Mouse (Mus musculus) liver, embryonic 13.5 days (tissue): ENCODE data around the gene 2900011O08Rik. TPM values are rescaled to one million over a fixed set of nuclear protein-coding genes. Genes with fewer than 3 reads are reported as not detected.

Experiments used
- ATAC-seq: fragments of 200-750 bp; cut with Nextera tagmentation; 2 replicates; pipeline ENCODE4 v1.8.0; 2017; ENCODE audit warnings: low read depth, mild to moderate bottlenecking, moderate number of reproducible peaks, moderate library complexity
- DNase-seq: peaks from one replicate; pipeline ENCODE4 v3.0.0; 2022
- H3K27ac ChIP-seq: fragments of 300-500 bp; sonication (generic); 2 replicates; pipeline ENCODE4 v1.5.1; 2015; ENCODE audit warnings: moderate library complexity, mild to moderate bottlenecking, inconsistent platforms
- H3K27me3 ChIP-seq: fragments of 300-500 bp; sonication (generic); 2 replicates; pipeline ENCODE4 v1.6.1; 2015; ENCODE audit warnings: mild to moderate bottlenecking, inconsistent platforms
- H3K36me3 ChIP-seq: fragments of 300-500 bp; sonication (generic); 2 replicates; pipeline ENCODE4 v1.6.1; 2015; ENCODE audit warnings: mild to moderate bottlenecking, inconsistent platforms
- H3K4me1 ChIP-seq: fragments of 300-500 bp; sonication (generic); replicated peaks from 2 replicates; pipeline ENCODE4 v1.6.1; 2015; ENCODE audit warnings: inconsistent platforms
- H3K4me2 ChIP-seq: fragments of 300-500 bp; sonication (generic); 2 replicates; pipeline ENCODE4 v1.6.1; 2015; ENCODE audit warnings: inconsistent platforms, mild to moderate bottlenecking, moderate library complexity
- H3K4me3 ChIP-seq: fragments of 300-500 bp; sonication (generic); replicated peaks from 2 replicates; pipeline ENCODE4 v1.5.1; 2015; ENCODE audit warnings: mild to moderate bottlenecking, inconsistent platforms
- H3K9ac ChIP-seq: fragments of 300-500 bp; sonication (generic); 2 replicates; pipeline ENCODE4 v1.6.1; 2015; ENCODE audit warnings: mild to moderate bottlenecking, inconsistent platforms
- H3K9me3 ChIP-seq: fragments of 300-500 bp; sonication (generic); replicated peaks from 2 replicates; pipeline ENCODE4 v1.6.1; 2016; ENCODE audit warnings: inconsistent platforms
- WGBS: fragments of 180-500 bp; shearing (Covaris S2); methylation state at CpG from one replicate; pipeline ENCODE4 v1.1.7; 2015; ENCODE audit not compliant: insufficient replicate concordance; 5-methylcytosine and 5-hydroxymethylcytosine counted together
- polyA plus RNA-seq: library from polyadenylated mRNA; unstranded; fragments of >200 nt; fragmentation: Nextera tagmentation; extraction: Ambion mirVana; gene quantifications from 2 replicates; pipeline ENCODE4 v1.2.1, GENCODE M21; 2015

The 2900011O08Rik gene
- polyA plus RNA-seq = 0.10 and 0.15 TPM in 2 replicates

DNA sequence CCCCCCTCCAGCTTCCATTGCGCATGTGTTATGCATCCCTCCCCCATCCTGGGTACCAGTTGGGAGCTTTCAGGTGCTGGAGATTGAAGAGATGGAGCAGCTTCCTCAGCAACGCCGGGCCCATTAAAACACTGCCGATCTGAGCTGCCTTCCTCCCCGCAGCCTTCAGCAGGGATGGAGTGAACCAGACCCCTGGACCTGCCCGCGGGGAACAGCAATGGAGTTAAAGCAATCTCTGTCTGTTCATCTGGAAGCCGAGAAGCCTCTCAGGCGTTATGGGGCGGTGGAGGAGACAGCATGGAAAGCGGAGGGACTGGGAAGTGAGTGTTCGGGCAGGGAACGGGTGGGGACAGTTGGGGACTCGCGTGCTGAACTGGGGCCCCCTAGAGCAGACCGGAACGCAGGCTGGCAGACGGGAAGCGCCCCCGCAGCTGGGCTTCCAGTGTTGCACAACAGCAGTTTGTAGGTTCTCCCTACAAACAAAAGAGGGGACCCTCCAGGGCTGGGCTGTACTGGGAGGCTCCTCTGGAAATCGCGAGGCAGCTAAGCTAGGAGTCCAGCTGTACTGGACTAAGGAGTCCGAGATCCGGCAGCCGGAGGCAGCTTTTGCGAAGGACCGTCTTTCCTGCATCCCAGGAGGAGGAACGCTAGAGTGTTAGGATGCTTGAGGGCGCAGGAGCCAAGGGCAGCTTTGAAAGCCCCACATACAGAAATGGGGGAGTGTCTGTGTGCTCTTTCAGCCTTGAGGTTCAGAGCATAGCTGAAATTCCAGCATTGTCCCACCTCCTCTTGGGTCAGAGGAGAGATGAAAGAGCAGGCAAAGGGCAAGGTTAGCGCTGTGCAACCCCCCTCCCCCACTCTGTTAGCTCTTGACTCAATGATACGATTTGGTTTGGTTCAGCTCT is at the start of gene 2900011O08Rik, which contains the start of gene Ifitm7:
Gene 2900011O08Rik (plus strand): TSS at position 31 of the 905 bp plus-strand sequence.
Gene Ifitm7 (minus strand): TSS at position 315 of the 905 bp plus-strand sequence.
- H3K9me3 ChIP-seq = no peaks in the 10 kb centered on the region
- no peak within 1 kb of the TSS for H3K9ac ChIP-seq
- no peak within 1 kb of the TSS for H3K27ac ChIP-seq
- peak within 1 kb of the TSS; percentile 62 for H3K4me2 ChIP-seq
- DNase-seq (no peak), ATAC-seq (0 out of 2 replicates have a peak, but pooled peaks have one; percentile 29)
- WGBS = 2% methylated on average over 31 of the region's 31 CpGs
- peaks cover 13% of the 10 kb centered on the region for H3K27me3 ChIP-seq
- H3K4me3 ChIP-seq = peak within 1 kb of the TSS; percentile 39
- H3K36me3 ChIP-seq = no peaks in the 10 kb centered on the region
- 0 out of 2 replicates have a peak, but pooled peaks cover 3% of the 10 kb centered on the region for H3K4me1 ChIP-seq

DNA sequence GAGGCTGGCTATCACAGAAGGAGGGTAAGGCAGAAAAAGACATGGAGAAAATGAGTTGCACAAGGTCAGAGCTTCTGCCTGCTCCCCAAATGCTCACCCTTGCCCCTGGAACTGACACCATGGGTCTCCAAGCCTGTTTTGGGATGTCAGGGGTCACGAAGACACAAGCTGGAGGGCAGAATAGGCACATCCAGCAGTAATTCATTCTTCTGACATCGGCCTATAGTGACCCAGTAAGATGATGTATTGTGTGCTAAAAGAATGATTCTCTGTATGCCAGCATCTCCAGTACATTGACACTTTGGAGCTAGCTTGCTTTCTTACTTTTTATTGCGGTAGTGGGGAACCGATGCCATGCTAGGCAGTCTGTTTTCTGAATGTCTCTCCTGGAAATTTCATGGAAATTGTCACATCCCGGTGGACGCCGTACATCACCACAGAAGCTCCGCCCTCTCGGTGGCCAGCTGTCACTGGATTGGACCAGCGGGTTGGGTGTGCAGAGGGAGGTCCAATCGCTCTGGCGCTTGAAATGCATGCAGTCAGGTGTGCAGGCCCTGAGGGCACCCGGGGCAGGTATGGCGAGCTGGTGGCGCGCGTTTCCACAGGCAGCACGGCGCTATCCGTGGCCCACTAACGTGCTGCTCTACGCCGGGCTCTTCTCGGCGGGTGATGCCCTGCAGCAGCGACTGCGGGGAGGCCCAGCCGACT is 46.1 kb upstream of the 2900011O08Rik start:
- Histone ChIP-seq H3K4me3 (peak overlapping the region; percentile 49), H3K9ac (no peak overlapping the region; the same call in 1 of the 2 replicates), H3K27ac (no peak overlapping the region), H3K9me3 (no peaks in the 10 kb centered on the region), H3K36me3 (no peaks in the 10 kb centered on the region), H3K27me3 (peaks cover 28% of the 10 kb centered on the region), H3K4me2 (peak overlapping the region; percentile 70), H3K4me1 (0 out of 2 replicates have a peak, but pooled peaks cover 5% of the 10 kb centered on the region)
- DNase-seq (no peak), ATAC-seq (peak; percentile 50; the same call in 1 of the 2 replicates)
- WGBS = 9% methylated on average over 25 of the region's 28 CpGs

DNA sequence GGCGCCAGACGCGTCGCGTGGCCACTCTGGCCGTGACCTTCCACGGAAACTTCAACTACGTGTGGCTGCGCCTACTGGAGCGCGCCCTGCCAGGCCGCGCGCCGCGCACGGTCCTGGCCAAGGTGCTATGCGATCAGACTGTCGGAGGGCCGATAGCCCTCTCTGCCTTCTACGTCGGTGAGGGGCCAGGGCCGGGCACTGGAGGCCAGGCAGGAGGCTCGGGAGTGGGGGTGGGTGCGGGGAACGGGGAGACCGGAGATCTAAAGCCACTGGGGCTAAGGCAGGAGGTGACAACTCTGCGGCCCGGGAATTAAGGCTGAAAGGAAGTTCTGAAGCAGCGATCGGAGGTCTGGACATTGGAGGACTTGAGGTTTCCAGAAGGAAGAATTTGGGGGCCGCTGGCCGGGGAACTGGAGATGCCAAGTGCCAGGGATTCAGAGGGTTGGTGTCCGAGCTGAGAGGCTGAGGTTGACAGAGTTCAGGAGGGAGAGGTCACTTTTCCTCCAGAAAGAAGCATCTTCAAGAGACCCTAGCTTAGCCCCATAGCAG is 45.5 kb upstream of the 2900011O08Rik start:
- no peak for DNase-seq
- Histone ChIP-seq H3K9me3 (no peaks in the 10 kb centered on the region), H3K27ac (no peak overlapping the region), H3K27me3 (peaks cover 28% of the 10 kb centered on the region), H3K4me2 (peak overlapping the region; percentile 70), H3K4me3 (peak overlapping the region; percentile 49), H3K9ac (no peak overlapping the region; the same call in 1 of the 2 replicates), H3K4me1 (0 out of 2 replicates have a peak, but pooled peaks cover 5% of the 10 kb centered on the region), H3K36me3 (no peaks in the 10 kb centered on the region)
- WGBS = 3% methylated on average over 34 of the region's 34 CpGs
- 0 out of 2 replicates have a peak, but pooled peaks have one; percentile 26 for ATAC-seq

DNA sequence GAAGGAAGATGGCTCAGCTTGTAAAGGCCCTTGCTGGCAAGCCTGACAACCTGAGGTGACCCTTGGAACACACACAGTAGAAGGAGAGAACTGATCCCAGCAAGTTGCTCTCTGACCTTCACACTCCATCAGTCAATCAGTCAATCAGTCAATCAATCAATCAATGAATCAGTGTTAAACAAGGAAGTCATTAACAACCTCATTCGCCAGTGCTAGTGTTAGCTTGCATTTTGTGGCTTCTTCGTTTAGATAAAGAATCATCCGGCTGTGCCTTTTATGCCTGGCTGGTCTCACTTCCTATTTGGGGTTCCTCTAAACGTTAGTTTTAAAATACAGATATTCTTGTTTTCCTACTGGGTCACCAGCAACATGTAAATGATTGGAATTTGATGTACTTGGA is 42.2 kb upstream of the 2900011O08Rik start:
- Histone ChIP-seq H3K9ac (no peak overlapping the region), H3K36me3 (no peaks in the 10 kb centered on the region), H3K4me3 (no peak overlapping the region), H3K9me3 (no peaks in the 10 kb centered on the region), H3K27ac (no peak overlapping the region), H3K27me3 (peaks cover 27% of the 10 kb centered on the region), H3K4me1 (0 out of 2 replicates have a peak, but pooled peaks cover 5% of the 10 kb centered on the region), H3K4me2 (no peak overlapping the region)
- ATAC-seq (no peak), DNase-seq (no peak)
- 19% methylated on average over 4 of the region's 4 CpGs for WGBS

DNA sequence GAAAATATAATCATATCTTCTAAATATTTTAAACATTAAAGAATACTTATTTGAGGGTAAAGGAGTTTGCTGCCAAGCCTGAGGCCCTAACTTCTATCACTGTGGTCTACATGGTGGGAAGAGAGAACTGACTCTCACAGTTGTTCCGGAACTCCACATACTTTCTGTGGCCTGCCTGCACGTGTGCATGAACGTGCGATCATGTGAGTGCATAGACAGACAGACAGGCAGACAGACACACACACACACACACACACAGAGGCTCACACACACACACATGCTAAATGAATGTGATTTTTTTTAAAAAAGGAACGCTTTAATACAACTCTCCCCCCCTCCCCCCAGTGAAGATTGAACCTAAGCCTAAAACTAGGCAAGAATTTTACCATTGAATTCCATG is 41.7 kb upstream of the 2900011O08Rik start:
- Histone ChIP-seq H3K4me1 (0 out of 2 replicates have a peak, but pooled peaks cover 5% of the 10 kb centered on the region), H3K27me3 (peaks cover 21% of the 10 kb centered on the region), H3K27ac (no peak overlapping the region), H3K4me2 (no peak overlapping the region), H3K36me3 (no peaks in the 10 kb centered on the region), H3K4me3 (no peak overlapping the region), H3K9me3 (no peaks in the 10 kb centered on the region), H3K9ac (no peak overlapping the region)
- 64% methylated on average over 5 of the region's 5 CpGs for WGBS
- no peak for DNase-seq
- ATAC-seq = no peak

DNA sequence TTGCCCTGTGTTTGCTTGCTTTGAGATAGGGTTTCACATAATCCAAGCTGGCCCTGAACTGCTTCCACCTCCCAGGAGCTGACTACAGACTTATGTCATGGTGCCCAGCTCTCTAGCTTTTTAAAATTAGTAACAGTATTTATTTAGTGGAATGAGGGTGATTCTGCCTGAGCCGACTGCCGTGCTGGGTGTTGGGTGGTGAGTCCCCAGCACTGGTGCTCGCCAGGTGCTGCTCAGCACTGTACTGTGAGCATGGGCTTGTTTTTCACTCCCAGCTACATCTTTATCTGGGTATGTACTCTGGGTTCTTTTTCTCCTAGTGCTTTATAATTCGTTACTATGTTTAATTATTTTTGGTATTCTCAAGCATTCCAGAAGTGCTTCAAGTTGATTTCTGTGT is 41.3 kb upstream of the 2900011O08Rik start:
- peaks cover 17% of the 10 kb centered on the region for H3K27me3 ChIP-seq
- no peak overlapping the region for H3K9ac ChIP-seq
- no peak overlapping the region for H3K4me3 ChIP-seq
- WGBS = 59% methylated on average over 4 of the region's 4 CpGs
- no peak overlapping the region for H3K27ac ChIP-seq
- no peaks in the 10 kb centered on the region for H3K36me3 ChIP-seq
- no peak for ATAC-seq
- no peak overlapping the region for H3K4me2 ChIP-seq
- no peaks in the 10 kb centered on the region for H3K9me3 ChIP-seq
- no peak for DNase-seq
- H3K4me1 ChIP-seq = 0 out of 2 replicates have a peak, but pooled peaks cover 5% of the 10 kb centered on the region

DNA sequence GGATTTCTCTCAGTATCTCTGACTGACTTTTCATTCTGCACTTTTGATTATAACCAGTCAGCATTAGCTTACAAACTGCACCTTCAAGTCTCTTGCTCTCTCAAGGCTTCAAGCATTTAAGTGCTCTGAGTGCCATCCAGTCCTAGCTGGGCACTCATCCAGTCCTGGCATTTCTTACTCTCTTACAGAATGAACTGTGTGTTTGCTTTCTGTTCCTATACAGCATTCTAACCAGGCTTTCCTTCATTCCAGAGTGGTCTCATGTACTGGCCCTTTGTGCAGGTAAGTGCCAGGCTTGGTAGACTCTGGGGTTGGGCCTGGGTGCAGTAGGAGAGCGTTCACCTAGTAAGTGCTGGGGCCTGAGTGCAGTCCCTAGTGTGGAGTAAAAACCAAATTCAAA is 40.1 kb upstream of the 2900011O08Rik start:
- 75% methylated on average over 1 of the region's 1 CpGs for WGBS
- ATAC-seq = no peak
- Histone ChIP-seq H3K27ac (no peak overlapping the region), H3K27me3 (peaks cover 6% of the 10 kb centered on the region), H3K9ac (no peak overlapping the region), H3K4me2 (no peak overlapping the region), H3K36me3 (no peaks in the 10 kb centered on the region), H3K9me3 (no peaks in the 10 kb centered on the region), H3K4me1 (no peaks in the 10 kb centered on the region), H3K4me3 (no peak overlapping the region)
- DNase-seq = no peak

DNA sequence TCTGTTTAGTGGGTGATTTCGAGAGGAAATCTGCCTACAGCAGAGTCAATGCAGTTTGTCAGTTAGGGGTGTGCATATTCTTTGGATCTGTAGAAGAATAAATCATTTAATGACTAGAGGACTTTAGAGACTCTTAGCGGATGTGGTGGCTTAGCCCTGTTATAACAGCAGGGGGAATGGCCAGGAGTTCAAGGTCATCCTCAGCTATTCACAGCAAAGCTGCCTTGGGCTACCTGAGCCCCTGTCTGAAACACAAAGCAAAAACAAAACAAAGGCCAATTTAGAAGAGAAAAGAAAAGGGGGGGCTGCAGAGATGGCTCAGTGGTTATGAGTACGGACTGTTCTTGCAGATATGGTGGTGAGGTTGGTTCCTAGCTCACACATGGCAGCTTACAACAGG is 35.2 kb upstream of the 2900011O08Rik start:
- Histone ChIP-seq H3K36me3 (no peaks in the 10 kb centered on the region), H3K4me1 (no peaks in the 10 kb centered on the region), H3K27ac (no peak overlapping the region), H3K9ac (no peak overlapping the region), H3K27me3 (no peaks in the 10 kb centered on the region), H3K4me3 (no peak overlapping the region), H3K4me2 (no peak overlapping the region), H3K9me3 (no peaks in the 10 kb centered on the region)
- 53% methylated on average over 3 of the region's 3 CpGs for WGBS
- no peak for DNase-seq
- ATAC-seq = no peak

DNA sequence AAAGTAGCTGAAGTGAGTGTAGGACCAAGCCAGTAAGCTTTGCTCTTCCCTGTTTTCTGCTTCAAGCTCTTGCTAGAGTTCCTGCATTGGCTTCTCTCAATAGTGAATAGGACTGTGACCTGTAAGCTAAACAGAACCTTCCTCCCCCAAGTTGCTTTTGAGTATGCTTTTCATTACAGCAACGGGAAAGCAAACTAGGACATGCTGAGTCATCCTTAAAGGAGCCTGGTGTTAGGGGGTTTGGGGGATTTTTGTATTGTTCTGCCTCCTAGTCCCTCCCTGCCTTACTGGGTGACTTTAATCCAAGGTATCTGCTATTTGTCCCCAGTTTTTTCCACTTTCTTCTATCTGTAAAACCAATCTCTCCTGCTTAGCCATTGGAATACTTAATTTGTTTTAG is 24.4 kb upstream of the 2900011O08Rik start:
- WGBS = 10% methylated on average over 1 of the region's 1 CpGs
- Histone ChIP-seq H3K27ac (no peak overlapping the region), H3K36me3 (no peaks in the 10 kb centered on the region), H3K9ac (no peak overlapping the region), H3K4me2 (no peak overlapping the region), H3K27me3 (no peaks in the 10 kb centered on the region), H3K9me3 (no peaks in the 10 kb centered on the region), H3K4me3 (no peak overlapping the region), H3K4me1 (no peaks in the 10 kb centered on the region)
- no peak for ATAC-seq
- DNase-seq = no peak

DNA sequence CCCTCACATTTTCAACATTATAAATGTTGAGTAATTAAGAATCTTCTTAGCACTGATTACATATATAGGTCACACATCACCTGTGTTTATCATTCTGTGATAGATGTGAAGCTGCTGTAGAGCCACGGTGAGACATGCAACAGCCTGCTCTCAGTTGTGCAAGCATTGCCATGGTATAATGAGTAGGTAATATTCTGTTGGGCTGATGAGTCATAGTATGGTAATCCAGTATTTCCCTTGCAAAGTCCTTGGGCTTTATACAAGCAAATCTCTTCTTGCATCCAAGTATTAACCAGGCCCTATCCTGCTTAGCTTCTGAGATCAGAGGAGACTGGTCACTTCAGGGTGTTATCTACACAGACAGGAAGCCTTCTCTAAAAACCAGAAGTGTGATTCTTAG is 17.3 kb upstream of the 2900011O08Rik start:
- Histone ChIP-seq H3K9ac (no peak overlapping the region), H3K27ac (no peak overlapping the region), H3K4me1 (no peaks in the 10 kb centered on the region), H3K9me3 (no peaks in the 10 kb centered on the region), H3K27me3 (no peaks in the 10 kb centered on the region), H3K36me3 (no peaks in the 10 kb centered on the region), H3K4me3 (no peak overlapping the region), H3K4me2 (no peak overlapping the region)
- no peak for ATAC-seq
- 80% methylated on average over 1 of the region's 1 CpGs for WGBS
- no peak for DNase-seq

DNA sequence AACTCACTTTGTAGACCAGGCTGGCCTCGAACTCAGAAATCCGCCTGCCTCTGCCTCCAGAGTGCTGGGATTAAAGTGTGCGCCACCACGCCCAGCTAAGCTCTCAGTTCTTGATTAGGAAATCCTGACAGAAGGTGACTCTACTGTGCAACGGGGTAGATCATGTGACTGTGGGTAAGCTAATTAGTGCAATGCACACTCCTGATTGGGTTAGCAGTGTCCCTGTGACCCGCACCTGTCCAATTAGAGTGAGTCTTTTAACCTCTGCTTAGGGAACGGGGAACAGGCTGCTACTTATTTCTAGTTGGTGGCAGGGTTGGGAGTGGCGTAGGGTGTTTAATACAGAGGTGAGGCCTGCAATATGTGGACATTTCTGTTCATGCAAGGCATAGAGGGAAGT is 14.4 kb upstream of the 2900011O08Rik start:
- no peak for ATAC-seq
- no peak overlapping the region for H3K4me2 ChIP-seq

More for the DNA sequence above, 14.4 kb upstream of the 2900011O08Rik start:
- 76% methylated on average over 8 of the region's 8 CpGs for WGBS
- Histone ChIP-seq H3K4me3 (no peak overlapping the region), H3K36me3 (no peaks in the 10 kb centered on the region), H3K4me1 (no peaks in the 10 kb centered on the region), H3K27me3 (no peaks in the 10 kb centered on the region), H3K9me3 (no peaks in the 10 kb centered on the region), H3K9ac (no peak overlapping the region), H3K27ac (no peak overlapping the region)
- no peak for DNase-seq
